Mouse (Mus musculus): Measurements from ENCODE around the gene Zfp189. TPM values are rescaled to one million over a fixed set of nuclear protein-coding genes. Genes with fewer than 3 reads are reported as not detected.
A peak's percentile ranks its signal among the peaks of the same experiment; 100 is the strongest.
"Not testable (repeated sequence)": the region's sequence is repeated elsewhere in the genome, so short reads cannot be mapped to it uniquely, and the experiment has no call there.

The Zfp189 gene
- polyA plus RNA-seq (2014; fragmentation: Nextera tagmentation; extraction: Ambion mirVana) = 5.9 and 10.4 TPM in 2 replicates

DNA sequence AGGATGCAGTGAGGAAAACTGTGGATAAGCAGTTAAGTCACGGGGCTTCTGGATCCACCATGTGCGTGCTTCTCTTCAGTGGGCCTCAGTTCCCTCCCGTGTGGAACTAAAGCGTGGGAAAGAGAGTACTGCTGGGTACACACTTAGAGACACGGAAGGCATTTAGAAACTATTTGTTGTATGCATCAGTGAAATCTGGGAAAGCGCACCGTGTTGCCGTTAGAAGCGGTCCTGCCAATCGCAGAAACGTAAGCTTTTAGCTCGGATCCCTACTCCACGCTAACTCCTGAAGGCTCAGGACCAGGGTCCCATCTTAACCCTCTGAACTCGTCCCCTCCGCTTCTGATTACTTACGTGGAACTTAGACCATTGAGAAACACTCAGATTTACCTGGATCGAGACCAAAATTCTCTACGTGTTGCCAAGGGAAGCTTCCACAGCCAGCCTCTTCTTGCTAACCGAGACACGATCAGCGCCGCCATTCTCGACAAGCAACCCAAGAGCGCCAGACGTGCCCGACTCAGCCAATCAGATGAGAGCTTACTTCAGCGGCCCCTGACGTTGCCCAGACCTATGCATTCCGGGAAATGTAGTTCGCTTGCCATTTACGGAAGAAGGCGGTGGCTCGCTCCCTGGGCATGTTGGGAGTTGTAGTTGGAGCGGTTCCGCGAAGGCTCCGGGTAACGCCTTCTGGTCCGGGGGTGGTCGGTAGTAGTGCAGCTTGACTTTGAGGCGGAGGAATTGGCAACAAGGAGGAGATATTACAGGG, at the start of gene Zfp189, which contains the start of gene Mrpl50:
Zfp189 (plus strand) TSS at position 605 of the 769 bp plus-strand sequence.
Mrpl50 (minus strand) TSS at position 522 of the 769 bp plus-strand sequence.
- Histone ChIP-seq H3K36me3 (ENCODE audit: control insufficient read depth, insufficient read depth, low read length) (peaks cover 4% of the 10 kb centered on the region; the same call in 1 of the 2 replicates), H3K9me3 (ENCODE audit: control insufficient read depth, low read length) (no peaks in the 10 kb centered on the region), H3K9ac (ENCODE audit: low read depth, low read length) (peak within 1 kb of the TSS; percentile 62), H3K27me3 (ENCODE audit: control insufficient read depth, insufficient read depth, low read length) (no peaks in the 10 kb centered on the region), H3K4me1 (ENCODE audit: control insufficient read depth, insufficient read depth, low read length) (0 out of 2 replicates have a peak, but pooled peaks cover 6% of the 10 kb centered on the region), H3K4me2 (replicated peaks; ENCODE audit: low read depth, low read length) (peak within 1 kb of the TSS; percentile 54), H3K27ac (ENCODE audit: low read depth, low read length) (no peak within 1 kb of the TSS), H3K4me3 (ENCODE audit: low read length) (peak within 1 kb of the TSS; percentile 55)
- WGBS = under 1% methylated on average over 41 of the region's 41 CpGs
- peak; percentile 99 for ATAC-seq (ENCODE audit: low FRiP score, low TSS enrichment)

GRCm38 (mm10) chr4:49473435-49474100, 47.4 kb upstream of the Zfp189 start, which contains the start of gene Acnat1:
Acnat1 (minus strand) TSS chr4:49473912.
- no peaks in the 10 kb centered on the region for H3K36me3 ChIP-seq (ENCODE audit: control insufficient read depth, insufficient read depth, low read length)
- no peaks in the 10 kb centered on the region for H3K9me3 ChIP-seq (ENCODE audit: control insufficient read depth, low read length)
- no peak for ATAC-seq (ENCODE audit: low FRiP score, low TSS enrichment)
- no peak within 1 kb of the TSS for H3K4me3 ChIP-seq (ENCODE audit: low read length)
- WGBS = 49% methylated on average over 3 of the region's 3 CpGs
- H3K4me2 ChIP-seq (replicated peaks; ENCODE audit: low read depth, low read length) = no peak within 1 kb of the TSS
- H3K27ac ChIP-seq (ENCODE audit: low read depth, low read length) = no peak within 1 kb of the TSS
- H3K4me1 ChIP-seq (ENCODE audit: control insufficient read depth, insufficient read depth, low read length) = no peaks in the 10 kb centered on the region
- no peak within 1 kb of the TSS for H3K9ac ChIP-seq (ENCODE audit: low read depth, low read length)
- no peaks in the 10 kb centered on the region for H3K27me3 ChIP-seq (ENCODE audit: control insufficient read depth, insufficient read depth, low read length)

DNA sequence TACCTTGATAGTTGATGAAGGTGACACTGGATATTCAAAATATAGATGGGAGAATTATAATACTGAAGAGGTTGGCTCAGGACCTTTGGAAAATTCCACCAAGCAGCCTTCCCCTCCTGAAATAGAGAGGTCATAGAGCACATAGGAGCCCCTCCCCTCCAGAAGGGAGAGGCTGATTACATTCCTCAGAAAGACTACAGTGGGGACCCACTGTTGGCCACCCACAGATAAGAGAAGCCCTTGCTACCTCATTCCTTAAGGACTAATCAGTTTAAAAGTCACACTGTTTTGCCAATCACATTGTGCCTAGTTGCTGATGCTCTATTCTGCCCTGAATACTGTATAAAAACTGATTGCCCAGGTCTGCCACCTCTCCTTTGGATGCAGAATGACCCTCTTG, 46.4 kb upstream of the Zfp189 start:
- Histone ChIP-seq H3K36me3 (ENCODE audit: control insufficient read depth, insufficient read depth, low read length) (no peaks in the 10 kb centered on the region), H3K27me3 (ENCODE audit: control insufficient read depth, insufficient read depth, low read length) (no peaks in the 10 kb centered on the region), H3K4me3 (ENCODE audit: low read length) (no peak overlapping the region), H3K4me1 (ENCODE audit: control insufficient read depth, insufficient read depth, low read length) (no peaks in the 10 kb centered on the region), H3K9me3 (ENCODE audit: control insufficient read depth, low read length) (no peaks in the 10 kb centered on the region), H3K9ac (ENCODE audit: low read depth, low read length) (no peak overlapping the region), H3K27ac (ENCODE audit: low read depth, low read length) (no peak overlapping the region), H3K4me2 (replicated peaks; ENCODE audit: low read depth, low read length) (no peak overlapping the region)
- no peak for ATAC-seq (ENCODE audit: low FRiP score, low TSS enrichment)

DNA sequence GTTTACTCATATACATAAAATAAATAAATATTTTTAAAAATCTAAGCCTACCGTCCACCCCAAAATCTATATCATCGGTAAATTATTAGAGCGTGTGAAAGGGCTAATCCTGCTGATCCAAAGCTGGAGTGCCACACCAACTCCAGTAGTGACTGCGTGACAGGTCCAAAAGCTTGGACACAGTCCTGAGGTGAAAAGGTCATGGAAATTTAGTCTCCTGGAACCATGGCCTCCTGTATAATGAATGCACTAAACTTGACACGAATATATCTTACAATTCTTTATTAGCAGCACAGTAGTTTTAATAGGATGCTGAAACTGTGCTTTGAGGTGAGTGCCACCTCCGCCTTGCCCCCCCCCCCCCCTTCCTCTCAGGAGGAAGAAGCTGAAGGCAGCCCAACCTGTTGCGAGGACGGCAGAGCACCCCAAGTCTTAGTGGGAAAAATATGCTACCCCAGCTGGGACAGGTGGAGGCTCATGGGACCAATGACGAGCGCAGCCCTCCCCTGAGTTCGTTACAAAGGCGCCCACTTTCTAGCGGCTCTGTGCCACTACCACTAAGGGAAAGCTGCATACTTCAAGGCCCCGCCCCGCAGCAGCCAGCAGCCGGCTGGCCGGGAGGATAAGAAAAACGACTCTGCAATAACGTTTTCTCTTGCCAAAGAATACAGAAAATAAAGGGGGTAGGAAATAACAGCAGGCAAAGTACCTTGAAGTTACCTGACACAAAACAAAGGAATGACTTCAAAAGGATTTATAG, 42.7 kb upstream of the Zfp189 start:
- WGBS = 16% methylated on average over 19 of the region's 19 CpGs
- Histone ChIP-seq H3K4me2 (replicated peaks; ENCODE audit: low read depth, low read length) (peak overlapping the region; percentile 41), H3K9me3 (ENCODE audit: control insufficient read depth, low read length) (no peaks in the 10 kb centered on the region), H3K9ac (ENCODE audit: low read depth, low read length) (0 out of 2 replicates have a peak overlapping the region, but pooled peaks have one; percentile 23), H3K36me3 (ENCODE audit: control insufficient read depth, insufficient read depth, low read length) (no peaks in the 10 kb centered on the region), H3K27me3 (ENCODE audit: control insufficient read depth, insufficient read depth, low read length) (no peaks in the 10 kb centered on the region), H3K4me1 (ENCODE audit: control insufficient read depth, insufficient read depth, low read length) (no peaks in the 10 kb centered on the region), H3K27ac (ENCODE audit: low read depth, low read length) (no peak overlapping the region), H3K4me3 (ENCODE audit: low read length) (peak overlapping the region; percentile 10; the same call in 1 of the 2 replicates)
- peak; percentile 85 for ATAC-seq (ENCODE audit: low FRiP score, low TSS enrichment)

DNA sequence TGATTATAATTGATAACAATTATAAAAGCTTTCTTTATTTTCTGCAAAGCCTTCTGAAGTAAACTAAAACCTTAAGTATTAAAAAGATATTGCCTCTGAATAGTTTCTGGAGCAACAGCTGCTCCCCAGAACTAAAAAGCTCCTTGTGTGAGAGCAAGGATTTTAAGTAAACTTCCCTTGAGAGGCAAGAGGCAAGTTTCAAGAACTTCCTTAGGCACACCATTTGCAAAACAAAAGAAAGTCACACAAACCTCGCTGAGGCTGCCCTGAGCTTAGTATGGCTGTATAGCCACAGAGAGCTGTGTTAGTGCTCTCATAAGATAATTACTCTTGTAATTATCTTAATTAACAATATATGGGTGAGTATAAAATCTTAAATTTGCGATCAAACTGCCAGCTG, 41.9 kb upstream of the Zfp189 start:
- not testable (repeated sequence) for H3K9ac ChIP-seq (ENCODE audit: low read depth, low read length)

DNA sequence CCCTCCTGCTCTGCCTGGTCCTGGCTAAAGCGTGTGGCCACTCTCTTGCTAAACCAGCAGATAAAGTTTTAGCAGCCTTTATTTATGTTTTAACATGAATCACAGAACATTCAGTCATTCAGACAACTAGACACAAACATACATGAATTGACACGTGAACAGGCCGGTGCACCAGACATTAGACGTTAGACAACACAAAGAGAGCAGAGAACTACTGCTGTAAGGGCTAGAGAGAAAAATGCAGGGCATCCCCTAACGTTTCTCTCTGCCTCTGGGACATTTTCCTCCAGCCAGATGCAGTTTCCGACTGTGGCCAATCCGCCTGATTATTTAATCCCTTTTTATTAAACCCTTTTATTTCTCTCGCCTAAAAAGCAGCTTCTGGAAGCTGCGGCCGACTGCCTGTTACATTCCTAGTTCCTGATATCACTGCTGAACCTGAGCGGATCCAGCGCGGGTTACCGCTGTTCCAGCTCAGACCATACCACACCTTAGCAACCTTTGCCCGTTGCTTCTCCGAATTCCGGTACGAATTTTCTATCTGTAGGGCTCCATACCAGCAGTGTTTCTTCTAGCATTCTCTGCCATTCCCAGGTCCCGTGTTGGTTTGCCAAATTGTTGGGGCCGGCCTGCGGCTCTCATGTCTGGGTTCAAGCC, 40.7 kb upstream of the Zfp189 start:
- ATAC-seq (ENCODE audit: low FRiP score, low TSS enrichment) = no peak
- Histone ChIP-seq H3K9me3 (ENCODE audit: control insufficient read depth, low read length) (no peaks in the 10 kb centered on the region), H3K4me3 (ENCODE audit: low read length) (no peak overlapping the region), H3K36me3 (ENCODE audit: control insufficient read depth, insufficient read depth, low read length) (no peaks in the 10 kb centered on the region), H3K27ac (ENCODE audit: low read depth, low read length) (no peak overlapping the region), H3K4me2 (replicated peaks; ENCODE audit: low read depth, low read length) (peak overlapping the region; percentile 5; the same call in 1 of the 2 replicates), H3K27me3 (ENCODE audit: control insufficient read depth, insufficient read depth, low read length) (no peaks in the 10 kb centered on the region), H3K4me1 (ENCODE audit: control insufficient read depth, insufficient read depth, low read length) (no peaks in the 10 kb centered on the region), H3K9ac (ENCODE audit: low read depth, low read length) (no peak overlapping the region)
- 15% methylated on average over 21 of the region's 21 CpGs for WGBS

More for the DNA sequence above, 41.9 kb upstream of the Zfp189 start:
- not testable (repeated sequence) for H3K27me3 ChIP-seq (ENCODE audit: control insufficient read depth, insufficient read depth, low read length); H3K4me3 ChIP-seq (ENCODE audit: low read length); H3K9me3 ChIP-seq (ENCODE audit: control insufficient read depth, low read length); H3K36me3 ChIP-seq (ENCODE audit: control insufficient read depth, insufficient read depth, low read length); H3K4me2 ChIP-seq (replicated peaks; ENCODE audit: low read depth, low read length); ATAC-seq (ENCODE audit: low FRiP score, low TSS enrichment); H3K27ac ChIP-seq (ENCODE audit: low read depth, low read length); H3K4me1 ChIP-seq (ENCODE audit: control insufficient read depth, insufficient read depth, low read length)
- WGBS = 30% methylated on average over 2 of the region's 2 CpGs

DNA sequence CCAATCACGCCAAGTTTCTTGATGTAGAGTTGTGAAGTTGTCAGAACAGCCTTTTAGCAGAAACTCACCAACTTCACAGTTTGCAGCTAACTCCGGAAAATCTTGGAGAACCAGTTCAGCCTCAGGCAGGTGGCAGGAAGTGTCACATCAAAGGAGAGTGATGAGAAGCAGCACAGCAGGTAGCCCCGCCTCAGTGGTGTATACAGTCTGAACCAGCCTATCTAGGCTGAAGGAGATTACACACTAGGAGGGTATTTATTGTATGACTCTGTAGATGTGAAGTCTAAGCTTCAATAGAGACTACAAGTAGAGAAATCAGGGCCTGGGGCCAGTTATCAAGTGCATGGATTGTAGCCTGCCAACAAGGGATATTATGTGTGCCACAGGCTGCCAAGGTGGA, 40.1 kb upstream of the Zfp189 start:
- no peak overlapping the region for H3K4me2 ChIP-seq (replicated peaks; ENCODE audit: low read depth, low read length)

GRCm38 (mm10) chr4:49485442-49485841, 35.5 kb upstream of the Zfp189 start:
- H3K4me2 ChIP-seq (replicated peaks; ENCODE audit: low read depth, low read length) = no peak overlapping the region
- no peak overlapping the region for H3K9ac ChIP-seq (ENCODE audit: low read depth, low read length)
- H3K9me3 ChIP-seq (ENCODE audit: control insufficient read depth, low read length) = no peaks in the 10 kb centered on the region
- H3K27me3 ChIP-seq (ENCODE audit: control insufficient read depth, insufficient read depth, low read length) = no peaks in the 10 kb centered on the region
- no peak overlapping the region for H3K27ac ChIP-seq (ENCODE audit: low read depth, low read length)
- no peak for ATAC-seq (ENCODE audit: low FRiP score, low TSS enrichment)
- H3K36me3 ChIP-seq (ENCODE audit: control insufficient read depth, insufficient read depth, low read length) = no peaks in the 10 kb centered on the region
- no peak overlapping the region for H3K4me3 ChIP-seq (ENCODE audit: low read length)
- H3K4me1 ChIP-seq (ENCODE audit: control insufficient read depth, insufficient read depth, low read length) = no peaks in the 10 kb centered on the region

More for the DNA sequence above, 40.1 kb upstream of the Zfp189 start:
- WGBS = 47% methylated on average over 3 of the region's 3 CpGs
- Histone ChIP-seq H3K4me1 (ENCODE audit: control insufficient read depth, insufficient read depth, low read length) (no peaks in the 10 kb centered on the region), H3K27me3 (ENCODE audit: control insufficient read depth, insufficient read depth, low read length) (no peaks in the 10 kb centered on the region), H3K27ac (ENCODE audit: low read depth, low read length) (no peak overlapping the region), H3K9me3 (ENCODE audit: control insufficient read depth, low read length) (no peaks in the 10 kb centered on the region), H3K36me3 (ENCODE audit: control insufficient read depth, insufficient read depth, low read length) (no peaks in the 10 kb centered on the region), H3K9ac (ENCODE audit: low read depth, low read length) (no peak overlapping the region), H3K4me3 (ENCODE audit: low read length) (no peak overlapping the region)
- ATAC-seq (ENCODE audit: low FRiP score, low TSS enrichment) = no peak

All from kidney, embryonic 14.5 days (tissue).